Mouse (Mus musculus) heart, embryonic 15.5 days (tissue): Measurements from ENCODE around the gene Hs1bp3. TPM values are rescaled to one million over a fixed set of nuclear protein-coding genes. Genes with fewer than 3 reads are reported as not detected.

Experiments
- ATAC-seq: fragments of 200-750 bp; cut with Nextera tagmentation; replicated peaks from 2 replicates; pipeline ENCODE4 v1.8.0; 2017; ENCODE audit warnings: low read depth, moderate TSS enrichment; ENCODE audit not compliant: insufficient number of reproducible peaks, insufficient read depth, low FRiP score
- H3K27ac ChIP-seq: fragments of 300-500 bp; sonication (generic); 2 replicates; pipeline ENCODE4 v1.5.1; 2015; ENCODE audit warnings: mild to moderate bottlenecking, inconsistent platforms
- H3K27me3 ChIP-seq: fragments of 300-500 bp; sonication (generic); 2 replicates; pipeline ENCODE4 v1.6.1; 2015; ENCODE audit warnings: inconsistent platforms
- H3K36me3 ChIP-seq: fragments of 300-500 bp; sonication (generic); 2 replicates; pipeline ENCODE4 v1.6.1; 2015; ENCODE audit warnings: mild to moderate bottlenecking, inconsistent platforms
- H3K4me1 ChIP-seq: fragments of 300-500 bp; sonication (generic); replicated peaks from 2 replicates; pipeline ENCODE4 v1.6.1; 2015; ENCODE audit warnings: inconsistent platforms
- H3K4me2 ChIP-seq: fragments of 300-500 bp; sonication (generic); 2 replicates; pipeline ENCODE4 v1.6.1; 2015; ENCODE audit warnings: inconsistent platforms, mild to moderate bottlenecking, moderate library complexity
- H3K4me3 ChIP-seq: fragments of 300-500 bp; sonication (generic); 2 replicates; pipeline ENCODE4 v1.5.1; 2015; ENCODE audit warnings: mild to moderate bottlenecking, inconsistent platforms
- H3K9ac ChIP-seq: fragments of 300-500 bp; sonication (generic); 2 replicates; pipeline ENCODE4 v1.6.1; 2015; ENCODE audit warnings: mild to moderate bottlenecking, inconsistent platforms
- H3K9me3 ChIP-seq: fragments of 300-500 bp; sonication (generic); replicated peaks from 2 replicates; pipeline ENCODE4 v1.6.1; 2016; ENCODE audit warnings: inconsistent platforms
- WGBS: fragments of 180-500 bp; shearing (Covaris S2); methylation state at CpG from one replicate; pipeline ENCODE4 v1.1.7; 2015; ENCODE audit warnings: mixed read lengths; 5-methylcytosine and 5-hydroxymethylcytosine counted together
- polyA plus RNA-seq: library from polyadenylated mRNA; unstranded; fragments of >200 nt; fragmentation: Nextera tagmentation; extraction: Ambion mirVana; gene quantifications from 2 replicates; pipeline ENCODE4 v1.2.1, GENCODE M21; 2015

Hs1bp3 gene
- polyA plus RNA-seq, 1 experiment from 2014 or later = 12.1 TPM

- 38% methylated on average over 17 of the region's 17 CpGs for WGBS
- Histone ChIP-seq H3K27ac (peak overlapping the region; percentile 8; the same call in 1 of the 2 replicates), H3K9ac (0 out of 2 replicates have a peak overlapping the region, but pooled peaks have one; percentile 4), H3K9me3 (no peaks in the 10 kb centered on the region), H3K27me3 (no peaks in the 10 kb centered on the region), H3K36me3 (peaks cover 10% of the 10 kb centered on the region; the same call in 1 of the 2 replicates), H3K4me1 (peaks cover 21% of the 10 kb centered on the region), H3K4me2 (no peak overlapping the region; the same call in 1 of the 2 replicates), H3K4me3 (no peak overlapping the region)
- ATAC-seq = peak; percentile 55
These were observed 13.8 kb downstream of the Hs1bp3 start for GRCm38 (mm10) chr12:8326825-8327674.

- Histone ChIP-seq H3K9me3 (no peaks in the 10 kb centered on the region), H3K27me3 (no peaks in the 10 kb centered on the region), H3K27ac (peak overlapping the region; percentile 8; the same call in 1 of the 2 replicates), H3K9ac (no peak overlapping the region), H3K4me1 (peaks cover 25% of the 10 kb centered on the region), H3K4me2 (no peak overlapping the region), H3K4me3 (no peak overlapping the region), H3K36me3 (peaks cover 10% of the 10 kb centered on the region; the same call in 1 of the 2 replicates)
- 87% methylated on average over 1 of the region's 1 CpGs for WGBS
- ATAC-seq = no peak
These were observed 14.4 kb downstream of the Hs1bp3 start for GRCm38 (mm10) chr12:8327675-8328053.

GRCm38 (mm10) chr12:8329236-8329635, 16.0 kb downstream of the Hs1bp3 start:
- H3K36me3 ChIP-seq = peaks cover 8% of the 10 kb centered on the region; the same call in 1 of the 2 replicates
- no peak for ATAC-seq
- no peak overlapping the region for H3K4me3 ChIP-seq
- peaks cover 36% of the 10 kb centered on the region for H3K4me1 ChIP-seq
- H3K27ac ChIP-seq = no peak overlapping the region
- no peak overlapping the region for H3K9ac ChIP-seq
- 89% methylated on average over 7 of the region's 7 CpGs for WGBS
- H3K9me3 ChIP-seq = no peaks in the 10 kb centered on the region
- H3K27me3 ChIP-seq = no peaks in the 10 kb centered on the region
- H3K4me2 ChIP-seq = no peak overlapping the region

- peaks cover 39% of the 10 kb centered on the region for H3K4me1 ChIP-seq
- no peak overlapping the region for H3K9ac ChIP-seq
- no peaks in the 10 kb centered on the region for H3K9me3 ChIP-seq
- peak; percentile 44 for ATAC-seq
- H3K36me3 ChIP-seq = peaks cover 13% of the 10 kb centered on the region; the same call in 1 of the 2 replicates
- no peaks in the 10 kb centered on the region for H3K27me3 ChIP-seq
- no peak overlapping the region for H3K4me2 ChIP-seq
- H3K4me3 ChIP-seq = no peak overlapping the region
- 36% methylated on average over 14 of the region's 14 CpGs for WGBS
- H3K27ac ChIP-seq = peak overlapping the region; percentile 45
These were observed 18.4 kb downstream of the Hs1bp3 start for GRCm38 (mm10) chr12:8331489-8332173.

GRCm38 (mm10) chr12:8332174-8332542, 18.9 kb downstream of the Hs1bp3 start:
- peaks cover 13% of the 10 kb centered on the region; the same call in 1 of the 2 replicates for H3K36me3 ChIP-seq
- H3K4me3 ChIP-seq = no peak overlapping the region
- 63% methylated on average over 5 of the region's 5 CpGs for WGBS
- no peak for ATAC-seq
- H3K27ac ChIP-seq = peak overlapping the region; percentile 45; the same call in 1 of the 2 replicates
- no peak overlapping the region for H3K9ac ChIP-seq
- H3K27me3 ChIP-seq = no peaks in the 10 kb centered on the region
- H3K4me2 ChIP-seq = no peak overlapping the region
- peaks cover 37% of the 10 kb centered on the region for H3K4me1 ChIP-seq
- no peaks in the 10 kb centered on the region for H3K9me3 ChIP-seq

- Histone ChIP-seq H3K36me3 (peaks cover 13% of the 10 kb centered on the region; the same call in 1 of the 2 replicates), H3K27ac (peak overlapping the region; percentile 48), H3K9me3 (no peaks in the 10 kb centered on the region), H3K4me3 (no peak overlapping the region), H3K4me1 (peaks cover 47% of the 10 kb centered on the region), H3K27me3 (no peaks in the 10 kb centered on the region), H3K9ac (no peak overlapping the region), H3K4me2 (no peak overlapping the region)
- WGBS = 77% methylated on average over 8 of the region's 8 CpGs
- no peak for ATAC-seq
These were observed 20.4 kb downstream of the Hs1bp3 start for GRCm38 (mm10) chr12:8333617-8334016.

GRCm38 (mm10) chr12:8334261-8334660, 21.0 kb downstream of the Hs1bp3 start:
- no peak for ATAC-seq
- Histone ChIP-seq H3K4me1 (peaks cover 53% of the 10 kb centered on the region), H3K27me3 (no peaks in the 10 kb centered on the region), H3K9ac (no peak overlapping the region), H3K9me3 (no peaks in the 10 kb centered on the region), H3K36me3 (peaks cover 11% of the 10 kb centered on the region; the same call in 1 of the 2 replicates), H3K4me2 (no peak overlapping the region), H3K4me3 (no peak overlapping the region), H3K27ac (peak overlapping the region; percentile 48)
- 68% methylated on average over 4 of the region's 4 CpGs for WGBS

GRCm38 (mm10) chr12:8335503-8335902, 22.3 kb downstream of the Hs1bp3 start:
- no peak overlapping the region for H3K9ac ChIP-seq
- H3K4me2 ChIP-seq = no peak overlapping the region
- no peaks in the 10 kb centered on the region for H3K9me3 ChIP-seq
- 84% methylated on average over 2 of the region's 2 CpGs for WGBS
- no peak overlapping the region for H3K4me3 ChIP-seq
- H3K4me1 ChIP-seq = peaks cover 60% of the 10 kb centered on the region
- no peaks in the 10 kb centered on the region for H3K27me3 ChIP-seq
- no peak for ATAC-seq
- H3K27ac ChIP-seq = no peak overlapping the region
- peaks cover 6% of the 10 kb centered on the region; the same call in 1 of the 2 replicates for H3K36me3 ChIP-seq

- Histone ChIP-seq H3K4me3 (no peak overlapping the region), H3K36me3 (peaks cover 10% of the 10 kb centered on the region; the same call in 1 of the 2 replicates), H3K27ac (no peak overlapping the region), H3K9me3 (no peaks in the 10 kb centered on the region), H3K27me3 (no peaks in the 10 kb centered on the region), H3K4me2 (no peak overlapping the region), H3K4me1 (peaks cover 49% of the 10 kb centered on the region), H3K9ac (no peak overlapping the region)
- ATAC-seq = no peak
- 87% methylated on average over 10 of the region's 10 CpGs for WGBS
These were observed 23.5 kb downstream of the Hs1bp3 start for GRCm38 (mm10) chr12:8336601-8337285.

GRCm38 (mm10) chr12:8337286-8338060, 24.2 kb downstream of the Hs1bp3 start:
- WGBS = 53% methylated on average over 12 of the region's 12 CpGs
- peak overlapping the region; percentile 20 for H3K9ac ChIP-seq
- peaks cover 42% of the 10 kb centered on the region for H3K4me1 ChIP-seq
- no peaks in the 10 kb centered on the region for H3K9me3 ChIP-seq
- no peak overlapping the region for H3K4me3 ChIP-seq
- H3K36me3 ChIP-seq = peaks cover 18% of the 10 kb centered on the region; the same call in 1 of the 2 replicates
- 0 out of 2 replicates have a peak overlapping the region, but pooled peaks have one; percentile 25 for H3K27ac ChIP-seq
- no peaks in the 10 kb centered on the region for H3K27me3 ChIP-seq
- no peak overlapping the region for H3K4me2 ChIP-seq
- no peak for ATAC-seq
